Mouse (Mus musculus) stomach, adult 2 months (tissue): ENCODE data around the gene Slc25a10. TPM values are rescaled to one million over a fixed set of nuclear protein-coding genes. Genes with fewer than 3 reads are reported as not detected.

ENCODE experiments used
- polyA plus RNA-seq: library from polyadenylated mRNA; depleted of rRNA; stranded (reverse); fragments of >200 nt; gene quantifications from 2 replicates; pipeline ENCODE4 v1.2.3, GENCODE M21; 2012; rRNA removed

The Slc25a10 gene
- polyA plus RNA-seq, result 158 and 235 TPM in 2 replicates

GRCm38 (mm10) chr11:120491317-120492023 lies at the start of gene Slc25a10:
Slc25a10 (plus strand) TSS chr11:120491840.

GRCm38 (mm10) chr11:120442344-120442743 lies 49.3 kb upstream of the Slc25a10 start, which contains the start of gene Tspan10:
Tspan10 (plus strand) TSS chr11:120442644.

GRCm38 (mm10) chr11:120453306-120453705 lies 38.3 kb upstream of the Slc25a10 start, which contains the start of gene Pde6g:
Pde6g (minus strand) TSS chr11:120453500.

GRCm38 (mm10) chr11:120457772-120458751 lies 33.6 kb upstream of the Slc25a10 start, which contains the start of the genes Oxld1 and Ccdc137:
Oxld1 (minus strand) TSS chr11:120458068.
Ccdc137 (plus strand) TSS chr11:120458115.

GRCm38 (mm10) chr11:120467051-120467735 lies 24.4 kb upstream of the Slc25a10 start, which contains the start of gene Arl16:
Arl16 (minus strand) TSS chr11:120467607.

GRCm38 (mm10) chr11:120484265-120484981 lies 7.2 kb upstream of the Slc25a10 start, which contains the start of gene Mrpl12:
Mrpl12 (plus strand) TSS chr11:120484613.

GRCm38 (mm10) chr11:120530085-120530964 lies 38.7 kb downstream of the Slc25a10 start, which contains the start of gene Gcgr:
Gcgr (plus strand) TSS chr11:120530699.

Other genes starting within 250 kb of the Slc25a10 start
- 1,088 and 1,192 TPM in 2 replicates for gene Actg1, start 143.3 kb upstream of the Slc25a10 start, polyA plus RNA-seq
- 0.05 and 0.09 TPM in 2 replicates for gene Fscn2, start 130.3 kb upstream of the Slc25a10 start, polyA plus RNA-seq
- 31.6 and 51.6 TPM in 2 replicates for gene Faap100, start 113.1 kb upstream of the Slc25a10 start, polyA plus RNA-seq
- gene Nploc4, start 54.1 kb upstream of the Slc25a10 start, polyA plus RNA-seq, result 28.8 and 32.2 TPM in 2 replicates
- gene Tspan10, start 49.2 kb upstream of the Slc25a10 start, polyA plus RNA-seq, result not detected in 2 replicates
- 0.18 and 0.35 TPM in 2 replicates for gene Pde6g, start 38.3 kb upstream of the Slc25a10 start, polyA plus RNA-seq
- gene Oxld1, start 33.8 kb upstream of the Slc25a10 start, polyA plus RNA-seq, result 15.7 and 34.1 TPM in 2 replicates
- gene Ccdc137, start 33.7 kb upstream of the Slc25a10 start, polyA plus RNA-seq, result 3.0 and 4.9 TPM in 2 replicates
- 7.5 and 11.8 TPM in 2 replicates for gene Arl16, start 24.2 kb upstream of the Slc25a10 start, polyA plus RNA-seq
- 83.7 and 108 TPM in 2 replicates for gene Mrpl12, start 7.2 kb upstream of the Slc25a10 start, polyA plus RNA-seq
- gene Gcgr, start 38.9 kb downstream of the Slc25a10 start, polyA plus RNA-seq, result 0.55 and 0.69 TPM in 2 replicates
- 40.9 and 56.7 TPM in 2 replicates for gene Mcrip1, start 57.9 kb downstream of the Slc25a10 start, polyA plus RNA-seq
- gene Ppp1r27, start 59.3 kb downstream of the Slc25a10 start, polyA plus RNA-seq, result 1.6 and 1.8 TPM in 2 replicates
- gene P4hb, start 81.4 kb downstream of the Slc25a10 start, polyA plus RNA-seq, result 153 and 166 TPM in 2 replicates
- 426 and 509 TPM in 2 replicates for gene Arhgdia, start 89.8 kb downstream of the Slc25a10 start, polyA plus RNA-seq
- gene Alyref, start 106.5 kb downstream of the Slc25a10 start, polyA plus RNA-seq, result 5.8 and 8.6 TPM in 2 replicates
- 72.4 and 94.8 TPM in 2 replicates for gene Anapc11, start 106.6 kb downstream of the Slc25a10 start, polyA plus RNA-seq
- gene Npb, start 116.6 kb downstream of the Slc25a10 start, polyA plus RNA-seq, result 58.0 and 94.3 TPM in 2 replicates
- gene Pcyt2, start 126.1 kb downstream of the Slc25a10 start, polyA plus RNA-seq, result 138 and 161 TPM in 2 replicates
- 51.2 and 54.2 TPM in 2 replicates for gene Sirt7, start 133.4 kb downstream of the Slc25a10 start, polyA plus RNA-seq
- gene Mafg, start 141.8 kb downstream of the Slc25a10 start, polyA plus RNA-seq, result 21.0 and 21.3 TPM in 2 replicates
- 29.3 and 57.1 TPM in 2 replicates for gene Pycr1, start 151.9 kb downstream of the Slc25a10 start, polyA plus RNA-seq
- gene Myadml2, start 156.3 kb downstream of the Slc25a10 start, polyA plus RNA-seq, result 0.97 and 1.2 TPM in 2 replicates
- 1.1 and 1.4 TPM in 2 replicates for gene Notum, start 169.3 kb downstream of the Slc25a10 start, polyA plus RNA-seq
- gene Aspscr1, start 181.1 kb downstream of the Slc25a10 start, polyA plus RNA-seq, result 70.2 and 73.5 TPM in 2 replicates
- 41.1 and 48.0 TPM in 2 replicates for gene Cenpx, start 221.9 kb downstream of the Slc25a10 start, polyA plus RNA-seq
- gene Lrrc45, start 222.1 kb downstream of the Slc25a10 start, polyA plus RNA-seq, result 13.7 and 15.6 TPM in 2 replicates
- 7.0 and 10.6 TPM in 2 replicates for gene Rac3, start 229.6 kb downstream of the Slc25a10 start, polyA plus RNA-seq
- 54.6 and 59.7 TPM in 2 replicates for gene Dcxr, start 235.4 kb downstream of the Slc25a10 start, polyA plus RNA-seq
- 69.9 and 82.3 TPM in 2 replicates for gene Cbr2, start 240.3 kb downstream of the Slc25a10 start, polyA plus RNA-seq